In the genomic region with DNA sequence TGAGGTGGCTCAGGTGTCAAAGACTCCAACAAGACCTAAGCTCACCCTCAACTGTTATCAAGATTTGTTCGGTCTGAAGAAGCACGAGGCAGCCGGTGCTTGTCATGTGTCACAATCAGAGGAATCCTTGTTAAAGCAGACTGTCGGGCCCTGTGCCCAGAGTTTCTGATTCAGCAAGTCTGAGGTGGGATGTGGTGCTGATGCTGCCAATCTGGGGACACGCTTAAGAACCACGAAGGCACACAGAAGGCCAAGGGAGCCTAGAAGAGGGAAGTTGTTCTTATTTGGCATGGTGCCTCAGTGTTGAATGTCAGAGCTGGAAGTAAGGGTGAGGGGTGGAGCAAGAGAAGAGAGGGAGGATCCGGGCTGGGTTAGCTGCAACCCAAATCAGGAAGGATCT, we compare ENCODE assay signal across 9 mouse cellular contexts.
DNase-seq lines count a peak whose midpoint lies in the region; ATAC-seq lines count a peak whose summit lies in the region.
"Had no signal": no experiment of that assay in that cellular context is flagged by ENCODE, and none has a peak within 500 bp of the region (broad histone marks: within the 10 kb centered on the region; RNA-seq: fewer than 3 reads in every experiment).

No protein-coding gene starts in this region.

- 77% methylated on average over 7 of the region's 7 CpGs for WGBS in forebrain, embryonic 13.5 days
- WGBS in forebrain, embryonic 11.5 days = 89% methylated on average over 7 of the region's 7 CpGs
- 63% methylated on average over 7 of the region's 7 CpGs for WGBS in limb, embryonic 15.5 days

- no peaks in the 10 kb centered on the region for H3K36me3 ChIP-seq in forebrain, embryonic 13.5 days (ENCODE audit: poor library complexity, severe bottlenecking)
- no peaks in the 10 kb centered on the region for H3K36me3 ChIP-seq in forebrain, embryonic 11.5 days (ENCODE audit: control insufficient read depth, insufficient read depth, low read length)
- no peaks in the 10 kb centered on the region for H3K36me3 ChIP-seq in limb, embryonic 15.5 days
- H3K36me3 ChIP-seq: embryonic facial prominence, embryonic 12.5 days had no signal

- H3K27me3 ChIP-seq in forebrain, embryonic 13.5 days = 0 out of 2 replicates have a peak, but pooled peaks cover 4% of the 10 kb centered on the region
- H3K27me3 ChIP-seq in forebrain, embryonic 11.5 days (ENCODE audit: control insufficient read depth, insufficient read depth, low read length) = no peaks in the 10 kb centered on the region
- H3K27me3 ChIP-seq in limb, embryonic 15.5 days = no peaks in the 10 kb centered on the region
- H3K27me3 ChIP-seq: embryonic facial prominence, embryonic 12.5 days had no signal

- H3K9ac ChIP-seq in forebrain, embryonic 13.5 days = no peak overlapping the region
- H3K9ac ChIP-seq in forebrain, embryonic 11.5 days (ENCODE audit: low read length) = no peak overlapping the region
- H3K9ac ChIP-seq in limb, embryonic 15.5 days = no peak overlapping the region
- H3K9ac ChIP-seq: embryonic facial prominence, embryonic 12.5 days had no signal

- H3K4me3 ChIP-seq in forebrain, embryonic 13.5 days = no peak overlapping the region
- H3K4me3 ChIP-seq in forebrain, embryonic 11.5 days (ENCODE audit: low read depth, low read length) = no peak overlapping the region
- H3K4me3 ChIP-seq in limb, embryonic 15.5 days = no peak overlapping the region
- H3K4me3 ChIP-seq: embryonic facial prominence, embryonic 12.5 days had no signal

- ATAC-seq in forebrain, embryonic 13.5 days = 0 out of 2 replicates have a peak, but pooled peaks have one; percentile 25
- no peak for ATAC-seq in forebrain, embryonic 11.5 days (replicated peaks; ENCODE audit: low FRiP score)
- no peak for ATAC-seq in limb, embryonic 15.5 days (ENCODE audit: insufficient number of reproducible peaks, low FRiP score, low TSS enrichment, low read depth)

- H3K9me3 ChIP-seq in forebrain, embryonic 13.5 days (replicated peaks) = no peaks in the 10 kb centered on the region; the same call in 1 of the 2 replicates
- no peaks in the 10 kb centered on the region for H3K9me3 ChIP-seq in forebrain, embryonic 11.5 days (ENCODE audit: control insufficient read depth, low read length)
- no peaks in the 10 kb centered on the region for H3K9me3 ChIP-seq in limb, embryonic 15.5 days
- H3K9me3 ChIP-seq: embryonic facial prominence, embryonic 12.5 days had no signal

- H3K4me2 ChIP-seq in forebrain, embryonic 13.5 days = no peak overlapping the region
- no peak overlapping the region for H3K4me2 ChIP-seq in forebrain, embryonic 11.5 days (ENCODE audit: low read depth, low read length, severe bottlenecking)
- H3K4me2 ChIP-seq in limb, embryonic 15.5 days = no peak overlapping the region
- H3K4me2 ChIP-seq: embryonic facial prominence, embryonic 12.5 days had no signal

- no peak for DNase-seq in forebrain, embryonic 11.5 days (ENCODE audit: low spot score)
- peak; percentile 81 for DNase-seq in 416B (ENCODE audit: low read depth)
- peak; percentile 41 to 43 for DNase-seq in heart, postnatal 10 days
- DNase-seq in skeletal muscle tissue, adult 2 months (ENCODE audit: low read depth, low spot score) = peak; percentile 64
- no peak for DNase-seq in spleen, postnatal 14 days (ENCODE audit: low spot score in 2 of 2)
- DNase-seq in thymus, postnatal 25 days = no peak

- no peak overlapping the region for H3K27ac ChIP-seq in forebrain, embryonic 13.5 days
- no peak overlapping the region for H3K27ac ChIP-seq in forebrain, embryonic 11.5 days (ENCODE audit: low read depth, low read length)
- H3K27ac ChIP-seq in limb, embryonic 15.5 days = peak overlapping the region; percentile 4; the same call in 1 of the 2 replicates

- H3K4me1 ChIP-seq in forebrain, embryonic 13.5 days = peaks cover 7% of the 10 kb centered on the region
- H3K4me1 ChIP-seq in forebrain, embryonic 11.5 days (replicated peaks; ENCODE audit: control insufficient read depth, insufficient read depth, low read length) = no peaks in the 10 kb centered on the region
- H3K4me1 ChIP-seq in limb, embryonic 15.5 days = peaks cover 61% of the 10 kb centered on the region

- intact Hi-C loops in heart, postnatal 10 days (cut with DNase I) = no loop called here

Comparison
In these comparisons a context has a peak if more than half of its experiments do, and no peak if none do; other contexts are left out.
1. DNase-seq: peak in 416B (single experiment), heart, postnatal 10 days (2 of 2) and skeletal muscle tissue, adult 2 months (single experiment); none in forebrain, embryonic 11.5 days (single experiment), spleen, postnatal 14 days (0 of 2) and thymus, postnatal 25 days (single experiment).